Mouse (Mus musculus): ENCODE results near the gene Fam19a1. TPM values are rescaled to one million over a fixed set of nuclear protein-coding genes. Genes with fewer than 3 reads are reported as not detected.
A peak's percentile ranks its signal among the peaks of the same experiment; 100 is the strongest.

The Fam19a1 gene
- total RNA-seq, 2 experiments from 2014 or later = 62.6 to 76.9 TPM

DNA sequence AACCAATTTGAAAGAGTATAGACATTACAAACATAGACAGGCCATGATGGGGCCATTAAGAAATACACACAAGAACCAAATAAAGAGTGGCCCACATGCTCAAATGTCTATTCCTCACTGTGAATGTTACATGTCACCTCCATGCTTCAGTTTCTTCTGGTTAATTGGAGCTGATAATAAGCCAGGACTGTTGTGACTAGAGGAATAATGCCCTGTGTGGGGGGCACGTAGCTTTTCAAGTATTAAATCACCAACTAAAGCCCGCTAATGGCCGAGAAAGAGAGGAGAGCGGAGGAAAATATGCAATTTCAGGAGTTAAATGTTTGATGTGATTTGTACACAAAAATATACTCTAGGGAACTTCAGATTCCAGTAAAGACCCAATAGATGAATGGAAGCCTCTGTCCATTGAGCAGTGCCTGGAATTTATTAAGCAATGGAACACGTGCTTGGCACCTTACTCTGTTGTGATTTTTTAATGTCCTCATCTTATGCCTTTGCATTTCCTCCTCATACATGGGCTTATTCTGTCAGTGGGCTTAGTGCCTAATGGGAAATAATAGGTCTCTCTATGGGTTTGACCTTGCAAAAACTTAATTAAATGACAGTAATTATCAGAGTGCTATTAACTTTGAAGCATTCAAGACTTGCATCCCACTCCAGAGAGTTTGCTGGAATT, 306.9 kb downstream of the Fam19a1 start:
- intact Hi-C loops (cut with DNase I) = no loop called here
- DNase-seq (ENCODE audit: low spot score in 2 of 2) = no peak

DNA sequence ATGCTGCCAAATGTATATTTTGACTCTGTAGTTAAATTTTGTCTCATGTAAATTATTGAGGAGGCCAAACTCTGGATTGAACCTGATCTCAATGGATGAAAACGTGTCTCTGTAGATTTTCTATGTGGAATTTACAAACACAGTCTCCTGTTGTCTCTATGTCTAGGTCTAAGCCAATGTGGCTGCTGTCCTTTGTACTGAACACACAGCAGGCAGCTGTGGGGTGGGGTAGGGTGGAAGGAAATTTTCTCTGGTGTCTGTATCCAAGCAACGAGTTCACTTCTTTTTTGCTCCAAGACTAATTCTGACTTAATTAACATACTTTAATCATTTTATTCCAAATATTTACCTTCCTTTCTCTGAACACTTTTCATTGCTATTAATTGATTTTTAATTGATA, 307.6 kb downstream of the Fam19a1 start:
- intact Hi-C loops (cut with DNase I) = no loop called here
- no peak for DNase-seq (ENCODE audit: low spot score in 2 of 2)

DNA sequence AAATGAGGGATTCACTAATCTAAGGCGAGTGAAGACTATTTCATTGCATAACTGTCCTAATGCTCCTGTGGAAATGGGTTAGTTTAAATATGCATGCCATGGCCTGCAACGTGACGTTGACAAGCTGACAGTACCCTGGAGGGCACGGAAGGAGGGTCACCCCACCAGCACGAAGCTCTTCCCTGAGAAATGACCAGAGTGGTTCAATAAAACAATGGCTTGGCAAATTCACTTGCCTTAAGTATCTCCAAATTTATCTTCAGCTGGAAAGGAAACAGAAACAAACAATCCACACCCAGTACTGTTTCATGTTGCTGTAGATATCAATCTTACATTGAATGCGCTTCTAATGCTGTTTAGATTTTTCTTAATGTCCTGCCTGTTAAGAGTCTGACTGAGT, 316.4 kb downstream of the Fam19a1 start:
- DNase-seq (ENCODE audit: low spot score in 2 of 2) = no peak

GRCm38 (mm10) chr6:96432397-96432796, 319.4 kb downstream of the Fam19a1 start:
- DNase-seq (ENCODE audit: low spot score in 2 of 2) = no peak
- intact Hi-C loops (cut with DNase I) = no loop called here

More for the DNA sequence above, 316.4 kb downstream of the Fam19a1 start:
- intact Hi-C loops (cut with DNase I) = no loop called here

GRCm38 (mm10) chr6:96433896-96434295, 320.9 kb downstream of the Fam19a1 start:
- intact Hi-C loops (cut with DNase I) = no loop called here
- DNase-seq (ENCODE audit: low spot score in 2 of 2) = no peak

DNA sequence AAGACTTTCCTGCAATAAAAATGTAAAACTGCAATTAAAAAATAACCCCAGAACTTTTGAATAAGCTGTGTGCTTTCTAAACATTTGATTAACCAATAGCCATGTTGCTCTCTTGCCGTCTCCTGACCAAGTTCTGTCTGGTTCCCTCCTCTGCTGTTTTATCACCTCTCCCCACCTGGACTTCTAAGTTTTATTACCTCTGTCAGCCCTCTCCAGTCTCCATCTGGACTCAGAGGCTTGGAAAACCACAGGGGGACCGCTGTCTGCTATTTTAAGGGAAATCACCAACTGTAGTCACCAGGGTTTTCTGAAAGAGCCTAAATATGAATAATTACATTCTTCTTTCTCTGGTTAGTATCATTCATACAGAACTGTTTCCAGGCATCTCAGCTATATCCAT, 322.6 kb downstream of the Fam19a1 start:
- intact Hi-C loops (cut with DNase I) = no loop called here
- no peak for DNase-seq (ENCODE audit: low spot score in 2 of 2)

DNA sequence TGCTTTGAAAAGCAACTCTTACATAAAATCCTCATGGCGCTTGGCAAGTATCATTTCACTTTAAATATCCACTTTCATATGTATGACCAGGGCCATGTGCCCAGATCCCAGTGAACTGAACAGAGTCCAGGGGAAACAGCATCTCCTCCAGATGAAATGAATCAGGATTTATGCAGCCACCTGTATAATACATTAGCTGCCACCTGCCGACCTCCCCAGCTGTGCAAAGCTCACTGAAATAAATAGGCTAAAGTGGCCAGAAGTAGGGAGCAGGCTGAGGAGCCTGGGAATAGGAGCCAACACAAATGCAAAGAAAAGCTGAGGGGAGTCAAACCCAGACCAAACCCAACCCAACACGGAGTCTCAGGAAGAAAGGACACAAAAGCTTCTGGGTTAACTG, 324.9 kb downstream of the Fam19a1 start:
- intact Hi-C loops (cut with DNase I) = no loop called here
- no peak for DNase-seq (ENCODE audit: low spot score in 2 of 2)

DNA sequence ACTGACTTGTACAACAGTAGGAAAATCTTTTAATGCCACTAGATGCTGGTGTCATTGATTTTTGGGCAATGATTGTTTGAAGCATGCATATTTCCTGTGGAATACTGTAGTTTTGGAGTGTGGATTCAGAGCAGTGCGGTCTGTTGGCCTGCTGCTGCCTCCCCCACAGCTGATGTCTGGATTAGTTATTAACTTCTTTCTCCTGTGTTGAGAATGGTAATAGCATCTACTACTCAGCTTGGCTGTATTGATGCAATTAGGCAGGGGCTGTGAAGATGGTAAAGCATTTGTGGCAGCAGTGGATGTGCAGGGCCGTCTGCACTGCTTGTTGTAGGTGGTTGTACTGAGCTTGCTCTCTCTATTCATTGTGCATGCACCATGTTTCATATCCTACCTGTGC, 326.5 kb downstream of the Fam19a1 start:
- intact Hi-C loops (cut with DNase I) = no loop called here
- no peak for DNase-seq (ENCODE audit: low spot score in 2 of 2)

- no peak for DNase-seq (ENCODE audit: low spot score in 2 of 2)
- intact Hi-C loops (cut with DNase I) = no loop called here
Observed at GRCm38 (mm10) chr6:96441971-96442370, 329.0 kb downstream of the Fam19a1 start.

DNA sequence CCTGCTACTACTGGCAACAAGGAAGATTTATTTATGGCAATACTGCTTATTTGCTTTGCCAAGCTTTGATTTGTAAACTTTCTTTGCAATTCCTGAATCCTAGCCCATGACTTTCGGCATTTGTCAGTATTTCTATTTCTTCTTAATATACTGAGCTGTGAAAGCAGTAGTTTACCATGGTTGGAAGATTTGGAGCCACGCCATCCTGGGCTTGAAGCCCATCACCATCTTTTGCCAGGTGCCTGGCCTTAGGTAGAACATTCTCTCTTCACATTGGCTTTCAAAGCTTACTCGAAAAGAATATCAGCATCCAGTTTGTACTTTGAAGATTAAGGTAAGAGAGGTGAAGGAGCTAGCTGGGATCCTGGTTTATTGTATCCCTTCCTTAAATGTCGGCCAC, 334.5 kb downstream of the Fam19a1 start:
- intact Hi-C loops (cut with DNase I) = no loop called here
- no peak for DNase-seq (ENCODE audit: low spot score in 2 of 2)

GRCm38 (mm10) chr6:96456266-96456665, 343.3 kb downstream of the Fam19a1 start:
- intact Hi-C loops (cut with DNase I) = no loop called here
- no peak for DNase-seq (ENCODE audit: low spot score in 2 of 2)

DNA sequence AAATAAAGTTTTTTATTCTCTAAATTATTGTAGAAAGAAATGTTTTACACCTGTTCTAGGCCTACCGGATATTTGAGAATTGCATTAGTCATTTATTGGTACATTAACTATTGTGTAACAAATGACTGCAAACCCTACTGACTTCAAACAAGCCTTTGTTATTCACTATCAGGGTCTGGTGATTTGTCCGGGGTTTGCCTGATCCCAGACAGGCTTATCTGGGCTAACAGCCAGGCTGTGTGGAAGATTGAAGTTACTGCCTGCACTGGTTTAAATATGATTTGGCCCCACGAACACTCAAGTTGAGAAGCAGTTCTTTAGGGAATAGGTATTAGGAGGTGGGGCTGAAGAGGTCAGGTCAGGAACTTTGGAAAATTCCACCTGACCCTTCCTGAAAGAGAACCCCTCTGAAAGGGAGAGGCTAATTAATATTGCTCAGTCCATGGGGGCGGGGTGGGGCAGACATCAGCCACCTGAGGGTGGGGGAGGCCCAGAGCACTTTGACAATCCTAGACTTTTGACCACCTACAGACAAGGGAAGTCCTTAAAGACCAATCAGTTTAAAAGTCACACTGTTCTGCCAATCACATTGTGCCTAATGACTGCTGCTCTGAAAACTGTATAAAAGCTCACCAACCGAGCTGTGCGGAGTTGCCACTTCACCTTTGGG, 344.8 kb downstream of the Fam19a1 start:
- DNase-seq (ENCODE audit: low spot score in 2 of 2) = no peak
- intact Hi-C loops (cut with DNase I) = no loop called here

- intact Hi-C loops (cut with DNase I) = no loop called here
- no peak for DNase-seq (ENCODE audit: low spot score in 2 of 2)
Observed at GRCm38 (mm10) chr6:96459041-96459440, 346.1 kb downstream of the Fam19a1 start.

DNA sequence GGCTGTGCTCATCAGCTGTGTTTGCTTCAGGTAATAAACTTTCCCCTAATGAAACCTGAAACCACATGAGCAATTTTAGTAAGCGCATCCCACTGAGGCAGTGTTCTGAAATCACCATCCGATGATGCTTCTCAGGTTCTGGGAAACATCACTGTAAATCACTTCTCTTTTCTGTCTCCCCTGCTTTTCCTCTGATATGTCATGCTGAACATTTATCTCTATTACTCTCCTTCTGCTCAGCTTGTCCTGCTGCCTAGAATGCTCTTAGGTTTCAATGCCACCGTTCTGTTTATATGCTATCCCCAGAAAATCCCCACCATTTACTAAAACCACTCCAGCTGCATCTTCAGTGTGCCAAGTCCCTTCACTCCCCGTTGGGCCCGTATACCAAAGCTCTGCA, 386.5 kb downstream of the Fam19a1 start:
- intact Hi-C loops (cut with DNase I) = no loop called here
- DNase-seq (ENCODE audit: low spot score in 2 of 2) = no peak

DNA sequence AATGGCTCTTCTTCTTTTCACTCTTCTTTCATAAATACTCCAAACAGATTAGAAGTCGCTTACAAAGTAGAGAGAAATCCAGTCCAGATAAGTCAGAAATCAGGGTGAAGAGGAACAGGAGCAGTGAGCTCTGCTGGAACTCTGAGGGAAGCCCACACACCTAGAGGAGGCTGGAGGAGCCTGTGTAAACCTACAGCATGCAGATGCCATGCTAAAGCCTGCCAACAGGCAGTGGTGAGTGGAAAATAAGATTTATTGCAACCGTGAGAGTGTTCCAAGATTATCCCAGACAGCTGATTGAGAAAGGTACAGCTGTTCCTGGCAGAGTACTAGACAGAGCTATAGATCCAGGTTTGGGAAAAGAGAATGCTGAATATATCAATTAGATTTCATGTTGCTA, 428.6 kb downstream of the Fam19a1 start:
- DNase-seq (ENCODE audit: low spot score in 2 of 2) = peak; percentile 8 to 22
- intact Hi-C loops (cut with DNase I) = no loop called here

GRCm38 (mm10) chr6:96544832-96545231, 431.9 kb downstream of the Fam19a1 start:
- no peak for DNase-seq (ENCODE audit: low spot score in 2 of 2)
- intact Hi-C loops (cut with DNase I) = no loop called here

DNA sequence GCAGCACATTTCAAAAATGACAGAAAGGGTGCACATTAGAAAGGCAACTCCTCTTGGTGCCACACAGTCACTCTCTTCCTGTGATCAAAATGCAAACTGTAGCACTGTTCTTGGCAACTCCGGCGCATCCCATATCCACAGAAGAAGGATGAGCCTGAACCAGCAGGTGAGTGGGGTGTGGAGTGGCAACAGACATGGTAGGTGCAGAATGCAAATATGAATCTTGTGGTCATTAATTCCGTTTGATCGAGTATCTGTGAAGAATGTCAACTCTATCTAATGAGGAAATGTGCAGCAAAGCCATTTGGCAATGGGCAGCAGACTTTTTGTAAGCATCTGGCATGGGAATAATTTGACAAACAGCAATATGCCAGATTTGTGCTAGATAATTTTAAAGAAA, 437.5 kb downstream of the Fam19a1 start:
- no peak for DNase-seq (ENCODE audit: low spot score in 2 of 2)
- intact Hi-C loops (cut with DNase I) = no loop called here

DNA sequence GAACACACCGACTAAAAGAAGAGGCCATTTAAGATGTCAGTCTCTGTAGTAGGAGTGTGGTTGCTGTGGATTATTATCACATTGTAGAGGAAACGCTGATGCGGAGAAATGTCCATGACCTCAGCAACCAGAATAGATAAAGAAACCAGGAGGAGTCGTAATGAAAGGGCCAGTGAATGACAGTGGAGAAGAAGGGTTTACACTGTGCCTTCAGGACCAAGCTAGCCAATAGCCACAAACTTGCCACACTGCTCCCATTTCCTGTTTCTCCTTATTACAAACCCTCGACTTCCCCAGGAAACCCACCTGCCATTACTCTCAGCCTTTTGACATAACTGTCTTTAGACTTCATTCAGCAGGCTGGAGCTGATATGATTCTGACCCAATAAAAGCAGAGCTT, 465.7 kb downstream of the Fam19a1 start:
- no peak for DNase-seq (ENCODE audit: low spot score in 2 of 2)
- intact Hi-C loops (cut with DNase I) = no loop called here

DNA sequence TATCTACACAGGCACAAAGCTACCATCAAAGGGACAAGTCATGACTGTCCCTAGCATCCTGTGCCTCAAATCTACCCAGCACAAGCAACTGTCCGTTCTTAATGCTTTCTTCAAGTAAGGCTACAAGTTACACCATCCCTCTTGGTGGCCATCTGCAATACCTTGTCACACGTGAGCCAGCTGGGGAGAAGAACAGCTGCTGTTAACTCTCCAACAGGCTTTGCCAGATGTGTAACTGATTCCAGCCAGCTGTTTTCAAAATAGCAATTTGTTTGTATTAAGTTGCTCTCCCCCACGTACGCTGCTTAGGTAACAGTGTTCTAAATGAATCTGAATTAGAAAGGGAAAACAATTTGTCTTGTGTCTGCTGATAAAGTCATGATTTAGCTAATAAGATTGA, 467.8 kb downstream of the Fam19a1 start:
- intact Hi-C loops (cut with DNase I) = no loop called here
- no peak for DNase-seq (ENCODE audit: low spot score in 2 of 2)

- intact Hi-C loops (cut with DNase I) = no loop called here
- no peak for DNase-seq (ENCODE audit: low spot score in 2 of 2)
Observed at GRCm38 (mm10) chr6:96581187-96581586, 468.2 kb downstream of the Fam19a1 start.

- DNase-seq (ENCODE audit: low spot score in 2 of 2) = no peak
- intact Hi-C loops (cut with DNase I) = no loop called here
Observed at GRCm38 (mm10) chr6:96587427-96587826, 474.5 kb downstream of the Fam19a1 start.

GRCm38 (mm10) chr6:96593031-96593430, 480.1 kb downstream of the Fam19a1 start:
- intact Hi-C loops (cut with DNase I) = no loop called here
- no peak for DNase-seq (ENCODE audit: low spot score in 2 of 2)

Measured in left cerebral cortex, postnatal 36 days (tissue).